Mouse (Mus musculus): Measurements from ENCODE around the gene Pamr1.

The Pamr1 gene

GRCm38 (mm10) chr2:102661052-102661451 lies 111.2 kb downstream of the Pamr1 start:
- no peak for DNase-seq (ENCODE audit: low spot score in 2 of 2)

DNA sequence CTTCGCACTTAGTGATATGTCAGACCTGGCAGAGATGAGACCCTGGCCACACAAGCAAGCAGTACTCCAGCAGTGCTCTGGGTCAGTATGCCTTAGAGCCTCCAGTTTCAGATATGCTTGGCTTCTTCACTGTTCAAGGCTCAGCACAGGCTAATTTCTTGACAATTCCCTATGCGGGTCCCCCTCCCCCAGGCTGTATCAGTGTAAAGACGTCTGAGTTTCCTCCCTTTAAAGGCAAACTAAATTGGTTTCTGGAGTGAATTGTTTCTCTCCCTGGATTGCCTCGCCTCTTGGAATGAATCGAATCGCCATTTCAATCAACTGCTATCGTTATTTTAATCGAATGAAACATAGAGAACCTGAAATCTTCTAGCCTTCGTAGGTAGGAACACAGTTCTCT lies 113.1 kb downstream of the Pamr1 start:
- no peak for DNase-seq (ENCODE audit: low spot score in 2 of 2)

DNA sequence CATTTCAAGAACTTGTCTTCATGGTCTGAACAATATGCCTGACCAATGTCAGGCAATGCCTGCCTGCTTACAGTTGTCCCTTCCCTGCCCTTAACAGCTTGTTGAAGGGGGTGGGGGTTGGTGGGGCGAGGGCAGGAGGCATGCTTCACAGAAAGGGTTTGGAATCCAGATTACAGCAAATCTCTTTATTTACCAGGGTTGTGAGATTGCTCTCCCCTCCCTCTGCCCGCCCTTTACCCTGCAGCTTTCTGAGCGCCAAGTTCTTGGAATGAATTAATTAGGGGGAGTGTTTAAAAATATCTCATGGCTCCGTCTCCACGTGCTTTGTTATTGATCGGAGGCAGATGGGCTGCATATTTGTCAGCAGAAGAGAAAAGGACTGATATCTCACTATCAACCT lies 113.5 kb downstream of the Pamr1 start:
- DNase-seq (ENCODE audit: low spot score in 2 of 2) = no peak

- no peak for DNase-seq (ENCODE audit: low spot score in 2 of 2)
These were observed 114.1 kb downstream of the Pamr1 start for GRCm38 (mm10) chr2:102663865-102664264.

DNA sequence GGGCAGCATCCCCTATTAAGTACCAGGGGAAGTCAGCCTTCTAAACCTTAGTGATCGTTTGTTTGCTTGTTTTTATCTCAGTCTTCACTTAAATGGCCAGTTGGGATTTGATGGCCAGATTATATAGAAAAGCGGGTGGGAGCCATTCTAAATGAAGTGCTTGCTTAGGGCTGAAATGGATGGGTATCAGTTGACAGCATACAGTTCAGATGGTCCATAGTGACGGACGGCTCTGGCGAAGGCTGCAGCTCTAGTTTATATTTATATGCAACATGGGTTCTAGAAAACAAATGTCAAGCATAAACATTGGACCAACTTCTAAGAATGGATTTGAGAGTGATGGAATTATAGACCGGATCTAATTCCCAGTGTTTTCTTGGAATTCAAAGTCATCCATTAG lies 118.2 kb downstream of the Pamr1 start:
- no peak for DNase-seq (ENCODE audit: low spot score in 2 of 2)

DNA sequence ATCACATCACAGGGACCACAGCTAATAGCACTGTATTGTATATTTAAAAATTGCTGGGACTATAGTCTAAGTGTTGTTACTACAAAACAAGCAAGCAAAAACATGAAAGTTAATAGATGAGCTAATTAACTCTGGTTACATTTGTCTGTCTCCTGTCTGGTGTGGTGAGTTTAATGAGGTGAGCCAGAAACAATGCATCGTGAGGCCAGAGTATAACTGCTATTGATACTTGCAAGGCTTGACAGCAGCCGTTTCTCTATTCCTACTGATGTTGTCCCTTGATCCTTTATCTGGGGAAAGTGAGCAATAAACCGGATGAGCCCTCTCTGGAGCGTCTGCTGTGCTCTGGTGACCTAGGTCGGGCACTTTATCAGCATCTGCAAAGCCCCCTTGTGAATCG lies 119.8 kb downstream of the Pamr1 start:
- no peak for DNase-seq (ENCODE audit: low spot score in 2 of 2)

GRCm38 (mm10) chr2:102674582-102674981 lies 124.8 kb downstream of the Pamr1 start:
- DNase-seq (ENCODE audit: low spot score in 2 of 2) = no peak

DNA sequence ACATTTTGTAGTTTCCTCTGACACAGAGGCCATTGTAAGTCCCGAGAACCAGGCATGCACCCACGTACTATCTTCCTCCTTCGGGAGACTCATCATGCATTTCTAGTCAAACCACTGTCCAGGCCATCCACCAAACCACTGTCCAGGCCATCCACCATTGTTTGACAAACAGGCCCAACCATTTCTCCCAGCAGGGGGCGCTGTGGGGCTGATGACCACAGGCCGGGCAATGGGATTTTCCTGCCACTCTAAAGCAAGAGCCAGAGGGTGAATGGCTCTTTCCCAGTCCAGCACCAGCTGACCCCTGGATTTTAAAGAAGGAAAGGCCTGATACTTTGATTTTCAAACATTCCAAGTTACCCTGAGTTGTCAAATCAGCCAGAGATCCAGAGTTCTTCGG lies 125.5 kb downstream of the Pamr1 start:
- DNase-seq (ENCODE audit: low spot score in 2 of 2) = peak; percentile 17 to 41

GRCm38 (mm10) chr2:102676716-102677312 lies 127.0 kb downstream of the Pamr1 start:
- no peak for DNase-seq (ENCODE audit: low spot score in 2 of 2)

DNA sequence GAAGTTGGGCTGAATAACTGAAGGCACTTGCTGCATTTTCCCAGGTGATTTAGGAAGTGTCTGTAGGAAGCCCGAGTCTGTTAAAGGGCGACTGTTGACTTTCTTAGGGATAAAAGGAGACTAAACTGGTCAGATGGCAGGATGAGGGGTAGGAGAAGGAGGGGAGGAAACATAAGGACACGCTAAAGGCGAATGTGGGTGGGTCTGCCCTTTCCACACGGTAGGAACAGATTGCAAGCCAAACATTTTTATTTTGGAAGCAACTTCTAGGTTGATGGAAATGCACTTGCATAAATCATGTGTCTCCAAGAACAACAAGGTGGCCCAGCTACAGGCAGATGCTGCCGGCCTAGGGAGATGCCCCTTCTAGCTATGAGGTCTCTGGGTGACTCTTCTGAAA lies 127.6 kb downstream of the Pamr1 start:
- DNase-seq (ENCODE audit: low spot score in 2 of 2) = no peak

GRCm38 (mm10) chr2:102681351-102681750 lies 131.5 kb downstream of the Pamr1 start:
- no peak for DNase-seq (ENCODE audit: low spot score in 2 of 2)

DNA sequence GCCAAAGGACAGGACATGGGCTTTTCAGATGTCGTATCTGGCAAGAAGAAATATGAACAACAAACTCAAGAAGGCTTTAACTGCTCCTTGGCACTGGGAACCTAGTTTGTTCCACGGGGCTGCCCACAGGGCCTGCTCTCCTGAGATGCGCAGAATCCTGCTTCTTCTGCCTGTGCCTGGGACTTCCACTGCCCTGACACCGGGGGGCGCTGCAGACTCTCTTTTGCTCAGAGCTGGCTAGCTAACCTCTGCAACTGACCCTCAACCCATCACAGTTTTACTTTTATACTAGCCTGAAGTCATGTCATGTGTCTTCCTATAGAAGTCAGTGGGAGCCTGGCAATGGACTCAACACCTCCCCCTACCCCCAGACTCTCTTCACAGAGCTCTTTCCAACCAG lies 132.4 kb downstream of the Pamr1 start:
- DNase-seq (ENCODE audit: low spot score in 2 of 2) = peak; percentile 13 to 43

- DNase-seq (ENCODE audit: low spot score in 2 of 2) = no peak
These were observed 135.7 kb downstream of the Pamr1 start for GRCm38 (mm10) chr2:102685371-102686107.

GRCm38 (mm10) chr2:102686108-102686450 lies 136.3 kb downstream of the Pamr1 start:
- no peak for DNase-seq (ENCODE audit: low spot score in 2 of 2)
